Mouse (Mus musculus) liver, postnatal 0 days (tissue): ENCODE results near the gene Tmem251.

Source experiments
- CTCF ChIP-seq: sonication (generic); IDR thresholded peaks from 2 replicates; pipeline ENCODE4 v1.5.1; 2016; ENCODE audit warnings: antibody characterized with exemption, low read depth
- EP300 ChIP-seq: IDR thresholded peaks from 2 replicates; pipeline ENCODE4 v1.6.1; 2016; ENCODE audit warnings: antibody characterized with exemption, low read depth, mild to moderate bottlenecking

- no peak for TF ChIP-seq CTCF
- no peak for TF ChIP-seq EP300
Observed at GRCm38 (mm10) chr12:102725146-102725545, 18.4 kb upstream of the Tmem251 start.
